Mouse (Mus musculus) MEL (cell line): ENCODE data around the gene Aaed1. TPM values are rescaled to one million over a fixed set of nuclear protein-coding genes. Genes with fewer than 3 reads are reported as not detected.
A peak's percentile ranks its signal among the peaks of the same experiment; 100 is the strongest.

Experiments used
- DNase-seq: peaks from one replicate; pipeline ENCODE4 v3.0.0; 2011; ENCODE audit warnings: low read depth, low spot score
- H3K27ac ChIP-seq: 2 replicates; pipeline ENCODE4 v1.5.1; 2012; ENCODE audit warnings: low read depth, mild to moderate bottlenecking, control low read depth, low read length, moderate library complexity; ENCODE audit not compliant: control insufficient read depth
- H3K27me3 ChIP-seq, 2 experiments: fragments of 150-350 bp in 1 of 2; sonication (generic) in 1 of 2; 2 replicates each; pipeline ENCODE4 v1.6.1; 2012; ENCODE audit warnings: low read length in 2 of 2, mild to moderate bottlenecking in 2 of 2, improper control_type of control experiment in 1 of 2, moderate library complexity in 1 of 2; ENCODE audit not compliant: insufficient read depth in 2 of 2, control insufficient read depth in 1 of 2
- H3K36me3 ChIP-seq, 2 experiments: 2 replicates each; pipeline ENCODE4 v1.6.1; 2012 to 2014; ENCODE audit warnings: low read length in 2 of 2, improper control_type of control experiment in 1 of 2, inconsistent platforms in 1 of 2, mild to moderate bottlenecking in 1 of 2; ENCODE audit not compliant: insufficient read depth in 2 of 2, control insufficient read depth in 1 of 2
- H3K4me1 ChIP-seq, 2 experiments: fragments of 150-350 bp in 1 of 2; sonication (generic) in 1 of 2; 2 replicates each; pipeline ENCODE4 v1.6.1; 2012; ENCODE audit warnings: low read length in 2 of 2, improper control_type of control experiment in 1 of 2, mild to moderate bottlenecking in 1 of 2; ENCODE audit not compliant: insufficient read depth in 2 of 2, control insufficient read depth in 1 of 2
- H3K4me3 ChIP-seq, 2 experiments: fragments of 150-350 bp in 1 of 2; sonication (generic) in 1 of 2; 2 replicates each; pipeline ENCODE4 v1.5.1; 2012; ENCODE audit warnings: low read depth in 2 of 2, low read length in 2 of 2, mild to moderate bottlenecking in 2 of 2, moderate library complexity in 2 of 2, control low read depth in 1 of 2, improper control_type of control experiment in 1 of 2; ENCODE audit not compliant: control insufficient read depth in 1 of 2, insufficient read depth in 1 of 2
- H3K79me2 ChIP-seq: 2 replicates; pipeline ENCODE4 v1.6.1; 2012; ENCODE audit warnings: mild to moderate bottlenecking, low read length, moderate library complexity; ENCODE audit not compliant: control insufficient read depth, poor library complexity, insufficient read depth
- H3K9ac ChIP-seq: 2 replicates; pipeline ENCODE4 v1.6.1; 2012; ENCODE audit warnings: low read depth, mild to moderate bottlenecking, control low read depth, low read length, moderate library complexity; ENCODE audit not compliant: control insufficient read depth, poor library complexity, severe bottlenecking
- H3K9me3 ChIP-seq: fragments of 150-350 bp; sonication (generic); replicated peaks from 2 replicates; pipeline ENCODE4 v1.6.1; 2012; ENCODE audit warnings: mild to moderate bottlenecking, low read length, improper control_type of control experiment, moderate library complexity; ENCODE audit not compliant: insufficient read depth
- CHD1 ChIP-seq: IDR thresholded peaks from 2 replicates; pipeline ENCODE4 v1.6.1; 2012; ENCODE audit warnings: low read depth, mild to moderate bottlenecking, inconsistent platforms, low read length, improper control_type of control experiment
- CHD2 ChIP-seq: IDR thresholded peaks from 2 replicates; pipeline ENCODE4 v1.6.1; 2011; ENCODE audit warnings: low read length, improper control_type of control experiment
- CTCF ChIP-seq, 3 experiments: IDR thresholded peaks in 2 of 3; conservative IDR thresholded peaks in 1 of 3; 2 replicates each; pipeline ENCODE4 v1.5.1; 2011 to 2012; ENCODE audit warnings: low read length in 3 of 3, low read depth in 2 of 3, mild to moderate bottlenecking in 2 of 3, improper control_type of control experiment in 1 of 3, inconsistent platforms in 1 of 3, mixed read lengths in 1 of 3, moderate library complexity in 1 of 3; ENCODE audit not compliant: control insufficient read depth in 1 of 3, insufficient read depth in 1 of 3, poor library complexity in 1 of 3, severe bottlenecking in 1 of 3
- ELF1 ChIP-seq: IDR thresholded peaks from 2 replicates; pipeline ENCODE4 v1.6.1; 2014; ENCODE audit warnings: low read depth, mild to moderate bottlenecking, inconsistent platforms, low read length, improper control_type of control experiment, moderate library complexity
- EP300 ChIP-seq, 2 experiments: IDR thresholded peaks; 2 replicates each; pipeline ENCODE4 v1.6.1; 2011; ENCODE audit warnings: improper control_type of control experiment in 2 of 2, low read length in 2 of 2, low read depth in 1 of 2, mild to moderate bottlenecking in 1 of 2
- ETS1 ChIP-seq: IDR thresholded peaks from 2 replicates; pipeline ENCODE4 v1.6.1; 2012; ENCODE audit warnings: low read depth, mild to moderate bottlenecking, inconsistent platforms, low read length, improper control_type of control experiment, moderate library complexity
- GATA1 ChIP-seq: IDR thresholded peaks from 2 replicates; pipeline ENCODE4 v1.6.1; 2011; ENCODE audit warnings: low read depth, low read length, improper control_type of control experiment
- JUND ChIP-seq: IDR thresholded peaks from 2 replicates; pipeline ENCODE4 v1.6.1; 2011; ENCODE audit warnings: low read depth, mild to moderate bottlenecking, improper control_type of control experiment, low read length
- KAT2A ChIP-seq: conservative IDR thresholded peaks from 2 replicates; pipeline ENCODE4 v1.6.1; 2012; ENCODE audit warnings: low read depth, low read length, improper control_type of control experiment, inconsistent platforms
- MAZ ChIP-seq: IDR thresholded peaks from 2 replicates; pipeline ENCODE4 v1.6.1; 2012; ENCODE audit warnings: low read depth, mild to moderate bottlenecking, inconsistent platforms, low read length, improper control_type of control experiment
- MEF2A ChIP-seq: IDR thresholded peaks from 2 replicates; pipeline ENCODE4 v1.6.1; 2014; ENCODE audit warnings: low read depth, mild to moderate bottlenecking, inconsistent platforms, low read length, improper control_type of control experiment; ENCODE audit not compliant: poor library complexity, insufficient replicate concordance, severe bottlenecking; ENCODE audit errors: extremely low read depth
- MXI1 ChIP-seq: IDR thresholded peaks from 2 replicates; pipeline ENCODE4 v1.6.1; 2011; ENCODE audit warnings: mild to moderate bottlenecking, low read depth, low read length, improper control_type of control experiment
- MYB ChIP-seq: IDR thresholded peaks from 2 replicates; pipeline ENCODE4 v1.6.1; 2011; ENCODE audit warnings: mild to moderate bottlenecking, low read depth, low read length, improper control_type of control experiment
- MYC ChIP-seq: IDR thresholded peaks from 2 replicates; pipeline ENCODE4 v1.6.1; 2011; ENCODE audit warnings: low read depth, mild to moderate bottlenecking, low read length, improper control_type of control experiment, moderate library complexity
- NELFE ChIP-seq: IDR thresholded peaks from 2 replicates; pipeline ENCODE4 v1.6.1; 2011; ENCODE audit warnings: low read depth, low read length, improper control_type of control experiment
- NRF1 ChIP-seq: IDR thresholded peaks from 2 replicates; pipeline ENCODE4 v1.6.1; 2014; ENCODE audit warnings: low read depth, mild to moderate bottlenecking, inconsistent platforms, low read length, improper control_type of control experiment, moderate library complexity; ENCODE audit not compliant: poor library complexity, insufficient read depth, severe bottlenecking
- POLR2A ChIP-seq, 2 experiments: IDR thresholded peaks; 2 replicates each; pipeline ENCODE4 v1.6.1; 2011 to 2012; ENCODE audit warnings: low read length in 2 of 2, mild to moderate bottlenecking in 2 of 2, control low read depth in 1 of 2, improper control_type of control experiment in 1 of 2, low read depth in 1 of 2, moderate library complexity in 1 of 2; ENCODE audit not compliant: control insufficient read depth in 1 of 2, insufficient read depth in 1 of 2, poor library complexity in 1 of 2
- POLR2AphosphoS5 ChIP-seq: IDR thresholded peaks from 2 replicates; pipeline ENCODE4 v1.6.1; 2012; ENCODE audit warnings: low read depth, borderline replicate concordance, mild to moderate bottlenecking, inconsistent platforms, low read length, moderate library complexity, mixed read lengths
- RAD21 ChIP-seq: IDR thresholded peaks from 2 replicates; pipeline ENCODE4 v1.6.1; 2011; ENCODE audit warnings: mild to moderate bottlenecking, low read depth, low read length, improper control_type of control experiment
- RCOR1 ChIP-seq: IDR thresholded peaks from 2 replicates; pipeline ENCODE4 v1.6.1; 2012; ENCODE audit warnings: low read depth, mild to moderate bottlenecking, inconsistent platforms, low read length, improper control_type of control experiment
- SIN3A ChIP-seq: IDR thresholded peaks from 2 replicates; pipeline ENCODE4 v1.6.1; 2012; ENCODE audit warnings: low read length, improper control_type of control experiment, inconsistent platforms
- SMC3 ChIP-seq: IDR thresholded peaks from 2 replicates; pipeline ENCODE4 v1.6.1; 2011; ENCODE audit warnings: low read depth, low read length, improper control_type of control experiment
- TBP ChIP-seq: IDR thresholded peaks from 2 replicates; pipeline ENCODE4 v1.8.0; 2011; ENCODE audit warnings: low read depth, low read length, improper control_type of control experiment
- UBTF ChIP-seq: IDR thresholded peaks from 2 replicates; pipeline ENCODE4 v1.6.1; 2012; ENCODE audit warnings: low read depth, mild to moderate bottlenecking, inconsistent platforms, low read length, improper control_type of control experiment, moderate library complexity, borderline replicate concordance; ENCODE audit not compliant: insufficient read depth
- USF1 ChIP-seq: IDR thresholded peaks from 2 replicates; pipeline ENCODE4 v1.6.1; 2014; ENCODE audit warnings: low read depth, mild to moderate bottlenecking, inconsistent platforms, low read length, improper control_type of control experiment, moderate library complexity
- USF2 ChIP-seq, 2 experiments: IDR thresholded peaks; 2 replicates each; pipeline ENCODE4 v1.6.1; 2011 to 2012; ENCODE audit warnings: improper control_type of control experiment in 2 of 2, low read length in 2 of 2, borderline replicate concordance in 1 of 2, inconsistent platforms in 1 of 2, low read depth in 1 of 2, mild to moderate bottlenecking in 1 of 2; ENCODE audit not compliant: insufficient read depth in 1 of 2
- ZMIZ1 ChIP-seq: IDR thresholded peaks from 2 replicates; pipeline ENCODE4 v1.6.1; 2012; ENCODE audit warnings: low read depth, mild to moderate bottlenecking, inconsistent platforms, low read length, improper control_type of control experiment, moderate library complexity
- ZNF384 ChIP-seq: IDR thresholded peaks from 2 replicates; pipeline ENCODE4 v1.6.1; 2012; ENCODE audit warnings: low read depth, mild to moderate bottlenecking, inconsistent platforms, low read length, improper control_type of control experiment
- polyA plus RNA-seq, 2 experiments: library from polyadenylated mRNA; stranded (reverse) in 1 of 2; unstranded in 1 of 2; fragments of >175 nt in 1 of 2; fragments of >200 nt in 1 of 2; gene quantifications; 2 replicates each; pipeline versions ENCODE4 v1.2.1 to v1.2.4; 2012; ENCODE audit warnings: low replicate concordance in 2 of 2, low read depth in 1 of 2; ENCODE audit not compliant: insufficient read length in 2 of 2, insufficient read depth in 1 of 2, missing spikeins in 1 of 2
- total RNA-seq: library from RNA; depleted of rRNA; stranded (reverse); fragments of 300-350 nt; gene quantifications from 2 replicates; pipeline ENCODE4 v1.2.3, GENCODE M21; 2012

Gene Aaed1
- total and polyA plus RNA-seq, 3 experiments = 4.2 to 190 (median 13.5) TPM

DNA sequence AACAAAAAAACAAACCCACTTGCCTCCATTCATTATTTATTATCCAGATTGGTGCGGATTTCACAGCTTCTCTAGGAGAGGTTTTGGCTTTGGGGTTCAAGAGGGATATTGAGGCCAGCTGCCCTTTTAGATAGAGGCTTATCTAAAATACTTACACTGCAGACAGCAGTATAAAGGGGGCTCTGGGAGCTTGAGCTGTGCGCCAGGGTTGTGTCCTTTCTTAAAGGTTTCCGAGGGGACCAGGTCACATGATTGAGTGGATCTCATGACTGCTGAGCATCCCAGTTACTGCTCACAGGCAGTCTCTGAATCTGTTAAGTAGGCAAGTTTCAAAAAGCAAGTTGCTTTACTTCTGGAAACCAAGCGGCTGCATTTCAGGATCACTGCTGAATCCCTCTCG lies 44.9 kb upstream of the Aaed1 start:
- Histone ChIP-seq H3K27ac (no peak overlapping the region), H3K36me3 (no peaks in the 10 kb centered on the region), H3K27me3 (peaks cover 0 to 4% of the 10 kb centered on the region in 2 experiments; a peak in 3 of 4 replicates), H3K79me2 (no peaks in the 10 kb centered on the region), H3K9me3 (no peaks in the 10 kb centered on the region), H3K4me1 (0 out of 4 replicates have a peak, but pooled peaks cover 0 to 3% of the 10 kb centered on the region in 2 experiments), H3K4me3 (no peak overlapping the region), H3K9ac (no peak overlapping the region)
- TF ChIP-seq NRF1 (no peak), MYC (no peak), GATA1 (no peak), UBTF (no peak), SMC3 (no peak), POLR2AphosphoS5 (no peak), JUND (no peak), USF2 (IDR thresholded peaks at IDR 0.05; ENCODE audit: borderline replicate concordance in 1 of 2, insufficient read depth in 1 of 2, low read depth in 1 of 2, low read length in 2 of 2) (no peak), ZNF384 (no peak), CHD1 (no peak), ELF1 (no peak), EP300 (IDR thresholded peaks at IDR 0.05; ENCODE audit: low read depth in 1 of 2, low read length in 2 of 2) (0 out of 4 replicates have a peak, but pooled peaks of 1 of the 2 experiments have one; percentile 4), NELFE (no peak), ETS1 (no peak), SIN3A (no peak), USF1 (peak; percentile 34; the same call in 1 of the 2 replicates), ZMIZ1 (no peak)
- DNase-seq = no peak

DNA sequence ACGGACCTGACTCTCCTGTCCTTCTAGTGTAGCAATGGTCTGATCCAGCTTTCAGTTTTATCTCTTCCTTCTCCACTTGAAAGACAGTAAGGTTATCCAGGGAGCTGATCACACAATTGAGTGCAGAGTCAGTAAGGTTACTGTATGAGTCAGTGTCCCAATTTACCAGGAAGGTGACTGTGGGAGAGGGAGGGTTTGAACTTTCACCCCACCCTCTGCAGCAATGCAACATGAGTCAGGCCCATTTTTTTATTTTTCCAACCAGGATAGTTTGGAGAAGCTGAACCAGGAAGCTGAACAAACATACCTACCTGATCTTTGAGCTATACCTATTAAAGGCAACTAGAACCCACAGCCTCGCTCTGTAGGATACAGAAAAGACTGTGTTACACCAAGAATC lies 37.0 kb upstream of the Aaed1 start:
- Histone ChIP-seq H3K27ac (no peak overlapping the region), H3K9me3 (no peaks in the 10 kb centered on the region), H3K4me3 (no peak overlapping the region), H3K27me3 (peaks cover 0 to 8% of the 10 kb centered on the region in 2 experiments; a peak in 3 of 4 replicates), H3K4me1 (no peaks in the 10 kb centered on the region), H3K9ac (no peak overlapping the region), H3K79me2 (no peaks in the 10 kb centered on the region), H3K36me3 (no peaks in the 10 kb centered on the region)
- TF ChIP-seq TBP = no peak
- no peak for TF ChIP-seq MEF2A
- no peak for TF ChIP-seq RAD21
- no peak for TF ChIP-seq CTCF (IDR thresholded peaks at IDR 0.05 in 2 of 3, conservative IDR thresholded peaks at IDR 0.05 in 1 of 3; ENCODE audit: control insufficient read depth in 1 of 3, insufficient read depth in 1 of 3, low read depth in 2 of 3, low read length in 3 of 3, poor library complexity in 1 of 3, severe bottlenecking in 1 of 3)
- TF ChIP-seq ETS1 = no peak
- no peak for TF ChIP-seq MAZ
- TF ChIP-seq NELFE = no peak
- no peak for TF ChIP-seq MYB
- TF ChIP-seq KAT2A = no peak
- no peak for TF ChIP-seq ZMIZ1
- TF ChIP-seq CHD2 = no peak
- no peak for TF ChIP-seq RCOR1
- TF ChIP-seq MXI1 = no peak
- no peak for TF ChIP-seq CHD1
- no peak for TF ChIP-seq POLR2A (IDR thresholded peaks at IDR 0.05; ENCODE audit: control insufficient read depth in 1 of 2, insufficient read depth in 1 of 2, low read depth in 1 of 2, low read length in 2 of 2, poor library complexity in 1 of 2)
- DNase-seq = no peak
